ENCODE assay signal across 9 mouse cellular contexts in the genomic region with DNA sequence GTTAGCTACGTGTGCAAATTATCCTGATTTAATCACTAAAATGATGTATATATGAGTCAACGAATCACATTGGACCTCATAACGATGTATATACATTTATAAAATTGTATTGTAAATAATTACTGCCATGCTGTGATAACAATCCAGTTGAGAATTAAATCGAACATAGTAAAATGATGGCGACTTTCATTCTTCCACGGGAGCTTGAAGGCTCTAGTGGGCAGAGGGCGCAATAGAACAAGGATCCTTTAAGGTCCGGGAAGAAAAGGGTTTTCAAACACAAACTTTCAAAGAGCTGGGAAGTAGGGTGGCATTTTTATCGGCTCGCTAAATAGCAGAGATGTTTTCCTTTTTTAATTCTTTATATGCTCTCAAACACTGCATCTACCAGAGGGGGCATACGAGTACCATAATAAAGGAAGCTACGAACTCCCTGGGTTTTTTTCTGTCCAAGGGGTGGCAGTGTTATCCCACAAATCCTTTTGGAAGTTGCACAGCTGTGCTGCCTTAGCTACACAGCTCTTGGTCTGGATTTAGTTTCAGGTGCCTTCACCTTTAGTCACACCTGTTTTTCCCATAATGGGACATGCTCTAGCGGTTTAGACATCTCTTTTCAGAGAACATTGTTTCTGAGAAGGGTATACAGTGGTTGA.
DNase-seq lines count a peak whose midpoint lies in the region; ATAC-seq and TF ChIP-seq lines count a peak whose summit lies in the region.
"Had no signal": no experiment of that assay in that cellular context is flagged by ENCODE, and none has a peak within 500 bp of the region (broad histone marks: within the 10 kb centered on the region; RNA-seq: fewer than 3 reads in every experiment).

No protein-coding gene starts in this region.

- peak overlapping the region; percentile 52 for H3K4me2 ChIP-seq in forebrain, embryonic 13.5 days
- peak overlapping the region; percentile 69 for H3K4me2 ChIP-seq in heart, embryonic 16.5 days (ENCODE audit: low read depth, low read length)
- peak overlapping the region; percentile 29; the same call in 1 of the 2 replicates for H3K4me2 ChIP-seq in liver, postnatal 0 days (ENCODE audit: low read depth, low read length)

- no peak for TF ChIP-seq POLR2A in olfactory bulb, adult 2 months (IDR thresholded peaks at IDR 0.05; ENCODE audit: insufficient read depth, low read depth, low read length)

- ATAC-seq in forebrain, embryonic 13.5 days: peak; percentile 98
- no peak for ATAC-seq in heart, embryonic 16.5 days (replicated peaks; ENCODE audit: extremely low read depth, insufficient read depth, low FRiP score)
- ATAC-seq in liver, postnatal 0 days: peak; percentile 62; the same call in 1 of the 2 replicates
- ATAC-seq in monocyte, adult 5-6 weeks (replicated peaks; ENCODE audit: insufficient number of reproducible peaks, low FRiP score, low TSS enrichment, poor library complexity, severe bottlenecking): no peak

- H3K9ac ChIP-seq in forebrain, embryonic 13.5 days: peak overlapping the region; percentile 48; the same call in 1 of the 2 replicates
- peak overlapping the region; percentile 61 for H3K9ac ChIP-seq in heart, embryonic 16.5 days (ENCODE audit: low read length)
- no peak overlapping the region for H3K9ac ChIP-seq in liver, postnatal 0 days (replicated peaks)

- no peaks in the 10 kb centered on the region for H3K4me1 ChIP-seq in forebrain, embryonic 13.5 days
- no peaks in the 10 kb centered on the region for H3K4me1 ChIP-seq in heart, embryonic 16.5 days (ENCODE audit: control insufficient read depth, insufficient read depth, low read length)
- no peaks in the 10 kb centered on the region for H3K4me1 ChIP-seq in liver, postnatal 0 days (ENCODE audit: insufficient read depth)
- H3K4me1 ChIP-seq in olfactory bulb, adult 2 months (ENCODE audit: control insufficient read depth, insufficient read depth, low read length): no peaks in the 10 kb centered on the region

- H3K27me3 ChIP-seq in forebrain, embryonic 13.5 days: no peaks in the 10 kb centered on the region
- no peaks in the 10 kb centered on the region for H3K27me3 ChIP-seq in heart, embryonic 16.5 days (ENCODE audit: control insufficient read depth, insufficient read depth, low read length)
- no peaks in the 10 kb centered on the region for H3K27me3 ChIP-seq in liver, postnatal 0 days (ENCODE audit: insufficient read depth, low read length)

- TF ChIP-seq EP300 in liver, postnatal 0 days (IDR thresholded peaks at IDR 0.05; ENCODE audit: low read depth): no peak

- H3K9me3 ChIP-seq in forebrain, embryonic 13.5 days (replicated peaks): no peaks in the 10 kb centered on the region
- no peaks in the 10 kb centered on the region for H3K9me3 ChIP-seq in heart, embryonic 16.5 days (replicated peaks; ENCODE audit: control insufficient read depth, low read length)
- H3K9me3 ChIP-seq in liver, postnatal 0 days (ENCODE audit: low read length): no peaks in the 10 kb centered on the region

- H3K27ac ChIP-seq in forebrain, embryonic 13.5 days: no peak overlapping the region
- H3K27ac ChIP-seq in heart, embryonic 16.5 days (ENCODE audit: low read length): no peak overlapping the region
- no peak overlapping the region for H3K27ac ChIP-seq in liver, postnatal 0 days (ENCODE audit: low read depth)
- H3K27ac ChIP-seq in olfactory bulb, adult 2 months (ENCODE audit: insufficient read depth, low read depth, low read length): no peak overlapping the region
- H3K27ac ChIP-seq: macrophage had no signal

- peak; percentile 17 for DNase-seq in MEL-GATA-1-ER (ENCODE audit: extremely low read depth, low read depth)
- peak; percentile 3 for DNase-seq in c-Kit-positive CD71-positive TER-119-negative erythroid progenitor cells, embryonic 14.5 days (ENCODE audit: low read depth)
- peak; percentile 78 for DNase-seq in kidney, postnatal 14 days
- DNase-seq in liver, postnatal 0 days: peak; percentile 51

- WGBS in forebrain, embryonic 13.5 days: 28% methylated on average over 13 of the region's 13 CpGs
- 28% methylated on average over 13 of the region's 13 CpGs for WGBS in heart, embryonic 16.5 days
- 29% methylated on average over 13 of the region's 13 CpGs for WGBS in liver, postnatal 0 days (ENCODE audit: insufficient replicate concordance)
- WGBS in olfactory bulb, adult 2 months: 13% methylated on average over 13 of the region's 13 CpGs

- peak overlapping the region; percentile 31 for H3K4me3 ChIP-seq in forebrain, embryonic 13.5 days
- H3K4me3 ChIP-seq in heart, embryonic 16.5 days (ENCODE audit: low read length): peak overlapping the region; percentile 48
- no peak overlapping the region for H3K4me3 ChIP-seq in liver, postnatal 0 days (ENCODE audit: low read depth, low read length)
- peak overlapping the region; percentile 30 for H3K4me3 ChIP-seq in olfactory bulb, adult 2 months (ENCODE audit: insufficient read depth, low read depth, low read length)

- no peaks in the 10 kb centered on the region for H3K36me3 ChIP-seq in forebrain, embryonic 13.5 days (ENCODE audit: poor library complexity, severe bottlenecking)
- H3K36me3 ChIP-seq in heart, embryonic 16.5 days (ENCODE audit: control insufficient read depth, insufficient read depth): no peaks in the 10 kb centered on the region
- H3K36me3 ChIP-seq in liver, postnatal 0 days (replicated peaks; ENCODE audit: insufficient read depth, low read length): no peaks in the 10 kb centered on the region

- TF ChIP-seq CTCF in liver, postnatal 0 days (IDR thresholded peaks at IDR 0.05; ENCODE audit: low read depth): peak; percentile 71
- no peak for TF ChIP-seq CTCF in olfactory bulb, adult 2 months (IDR thresholded peaks at IDR 0.05; ENCODE audit: insufficient read depth, low read depth, low read length)

Comparison
In these comparisons a context has a peak if more than half of its experiments do, and no peak if none do; other contexts are left out.
1. DNase-seq: peak in every context shown above with its lines; median percentile 78 in kidney, postnatal 14 days; 51 in liver, postnatal 0 days; 17 in MEL-GATA-1-ER; 3 in c-Kit-positive CD71-positive TER-119-negative erythroid progenitor cells, embryonic 14.5 days.
2. ATAC-seq: peak in forebrain, embryonic 13.5 days (single experiment) and liver, postnatal 0 days (single experiment); none in heart, embryonic 16.5 days (single experiment) and monocyte, adult 5-6 weeks (single experiment).
3. Peak in every context shown above with its lines, with median percentiles within 50 percentile points of each other: H3K4me2 ChIP-seq.